8 mouse cellular contexts compared by ENCODE assay signal in genomic region chr7:43490182-43490584, GRCm38 (mm10). TPM values are rescaled to one million over a fixed set of nuclear protein-coding genes. Genes with fewer than 3 reads are reported as not detected.
DNase-seq lines count a peak whose midpoint lies in the region; ATAC-seq lines count a peak whose summit lies in the region.

No protein-coding gene starts in this region.

- H3K9me3 ChIP-seq in kidney, embryonic 15.5 days (replicated peaks) = no peaks in the 10 kb centered on the region
- no peaks in the 10 kb centered on the region for H3K9me3 ChIP-seq in forebrain, embryonic 14.5 days (replicated peaks; ENCODE audit: control insufficient read depth, low read length)
- no peaks in the 10 kb centered on the region for H3K9me3 ChIP-seq in neural tube, embryonic 14.5 days (ENCODE audit: control insufficient read depth, low read length)

- H3K4me2 ChIP-seq in kidney, embryonic 15.5 days = peak overlapping the region; percentile 81
- H3K4me2 ChIP-seq in forebrain, embryonic 14.5 days (ENCODE audit: low read length) = peak overlapping the region; percentile 74
- H3K4me2 ChIP-seq in neural tube, embryonic 14.5 days (ENCODE audit: low read depth, low read length) = peak overlapping the region; percentile 66

- no peak for DNase-seq in kidney, adult 8-10 months
- DNase-seq in cerebellum, adult 11 months = peak; percentile 87
- DNase-seq in forebrain, embryonic 14.5 days (ENCODE audit: low spot score) = peak; percentile 84
- peak; percentile 31 for DNase-seq in heart, postnatal 4 days
- peak; percentile 70 to 79 for DNase-seq in left cerebral cortex, postnatal 36 days (ENCODE audit: low spot score in 2 of 2)
- DNase-seq in thymus, postnatal 0 days (ENCODE audit: low spot score) = no peak

- no peaks in the 10 kb centered on the region for H3K36me3 ChIP-seq in kidney, embryonic 15.5 days
- no peaks in the 10 kb centered on the region for H3K36me3 ChIP-seq in forebrain, embryonic 14.5 days (ENCODE audit: control insufficient read depth, insufficient read depth, low read length)
- no peaks in the 10 kb centered on the region for H3K36me3 ChIP-seq in neural tube, embryonic 14.5 days (ENCODE audit: control insufficient read depth, insufficient read depth, low read length)

- 2% methylated on average over 12 of the region's 13 CpGs for WGBS in kidney, embryonic 15.5 days
- 0% methylated on average over 7 of the region's 13 CpGs for WGBS in forebrain, embryonic 14.5 days
- 1% methylated on average over 9 of the region's 13 CpGs for WGBS in neural tube, embryonic 14.5 days

- peaks cover 17% of the 10 kb centered on the region for H3K4me1 ChIP-seq in kidney, embryonic 15.5 days
- H3K4me1 ChIP-seq in forebrain, embryonic 14.5 days (ENCODE audit: control insufficient read depth, insufficient read depth, low read length) = peaks cover 9% of the 10 kb centered on the region; the same call in 1 of the 2 replicates
- H3K4me1 ChIP-seq in neural tube, embryonic 14.5 days (ENCODE audit: control insufficient read depth, insufficient read depth, low read length) = peaks cover 6% of the 10 kb centered on the region; the same call in 1 of the 2 replicates

- intact Hi-C loops in left cerebral cortex, postnatal 36 days (cut with DNase I) = no loop called here

- peak overlapping the region; percentile 47 for H3K4me3 ChIP-seq in kidney, embryonic 15.5 days (replicated peaks)
- H3K4me3 ChIP-seq in forebrain, embryonic 14.5 days (ENCODE audit: low read depth, low read length) = peak overlapping the region; percentile 64
- peak overlapping the region; percentile 59 for H3K4me3 ChIP-seq in neural tube, embryonic 14.5 days (ENCODE audit: low read depth, low read length)

- H3K27ac ChIP-seq in kidney, embryonic 15.5 days = no peak overlapping the region
- peak overlapping the region; percentile 84 for H3K27ac ChIP-seq in forebrain, embryonic 14.5 days (ENCODE audit: low read depth, low read length)
- H3K27ac ChIP-seq in neural tube, embryonic 14.5 days (ENCODE audit: low read depth, low read length) = peak overlapping the region; percentile 85

- H3K27me3 ChIP-seq in kidney, embryonic 15.5 days = peaks cover 41% of the 10 kb centered on the region
- H3K27me3 ChIP-seq in forebrain, embryonic 14.5 days (replicated peaks; ENCODE audit: control insufficient read depth, insufficient read depth, low read length) = no peaks in the 10 kb centered on the region
- no peaks in the 10 kb centered on the region for H3K27me3 ChIP-seq in neural tube, embryonic 14.5 days (ENCODE audit: control insufficient read depth, insufficient read depth, low read length)

- peak overlapping the region; percentile 48 for H3K9ac ChIP-seq in kidney, embryonic 15.5 days
- peak overlapping the region; percentile 94 for H3K9ac ChIP-seq in forebrain, embryonic 14.5 days (ENCODE audit: low read length)
- H3K9ac ChIP-seq in neural tube, embryonic 14.5 days (replicated peaks; ENCODE audit: low read depth, low read length) = peak overlapping the region; percentile 95

- peak; percentile 87 for ATAC-seq in kidney, embryonic 15.5 days (replicated peaks; ENCODE audit: low FRiP score)
- ATAC-seq in forebrain, embryonic 14.5 days = peak; percentile 89
- peak; percentile 89 for ATAC-seq in neural tube, embryonic 14.5 days (ENCODE audit: low read depth)

RNA-seq across cellular contexts. Expression of gene Iglon5, which starts 0.3 kb away (rescaled TPM):
- 0.40 and 0.45 TPM in 2 replicates for polyA plus RNA-seq in kidney, embryonic 15.5 days (2015; fragmentation: Nextera tagmentation; extraction: Ambion mirVana)
- polyA plus RNA-seq in forebrain, embryonic 14.5 days (2014; fragmentation: Nextera tagmentation; extraction: Ambion mirVana) = 4.6 and 5.1 TPM in 2 replicates
- total RNA-seq in heart, postnatal 4 days (2021) = under 1 TPM; 0.29 TPM
- 10 to 100 TPM; 27.3 to 28.1 TPM for total RNA-seq in left cerebral cortex, postnatal 36 days (2021)
- polyA plus RNA-seq in neural tube, embryonic 14.5 days (2014; fragmentation: Nextera tagmentation; extraction: Ambion mirVana) = 9.8 and 14.6 TPM in 2 replicates
- polyA plus RNA-seq in thymus, postnatal 0 days (2015; fragmentation: Nextera tagmentation; extraction: Ambion mirVana) = not detected in 2 replicates

RNA-seq across cellular contexts. Expression of gene 4931406B18Rik, which starts 15.6 kb away (rescaled TPM):
- not detected in 2 replicates for polyA plus RNA-seq in kidney, embryonic 15.5 days (2015; fragmentation: Nextera tagmentation; extraction: Ambion mirVana)
- not detected in 2 replicates for polyA plus RNA-seq in forebrain, embryonic 14.5 days (2014; fragmentation: Nextera tagmentation; extraction: Ambion mirVana)
- not detected for total RNA-seq in heart, postnatal 4 days (2021)
- not detected for total RNA-seq in left cerebral cortex, postnatal 36 days (2021)
- polyA plus RNA-seq in neural tube, embryonic 14.5 days (2014; fragmentation: Nextera tagmentation; extraction: Ambion mirVana) = 0.05 TPM in 1 of 2 replicates, not detected in the other
- not detected in 2 replicates for polyA plus RNA-seq in thymus, postnatal 0 days (2015; fragmentation: Nextera tagmentation; extraction: Ambion mirVana)

RNA-seq across cellular contexts. Expression of gene Vsig10l, which starts 27.2 kb away (rescaled TPM):
- polyA plus RNA-seq in kidney, embryonic 15.5 days (2015; fragmentation: Nextera tagmentation; extraction: Ambion mirVana) = 4.6 and 5.4 TPM in 2 replicates
- polyA plus RNA-seq in forebrain, embryonic 14.5 days (2014; fragmentation: Nextera tagmentation; extraction: Ambion mirVana) = 3.2 and 6.5 TPM in 2 replicates
- total RNA-seq in heart, postnatal 4 days (2021) = 1 to 10 TPM; 4.1 to 6.3 TPM
- 1 to 10 TPM; 2.2 to 2.6 TPM for total RNA-seq in left cerebral cortex, postnatal 36 days (2021)
- 13.6 and 15.4 TPM in 2 replicates for polyA plus RNA-seq in neural tube, embryonic 14.5 days (2014; fragmentation: Nextera tagmentation; extraction: Ambion mirVana)
- 1.5 TPM in 2 replicates for polyA plus RNA-seq in thymus, postnatal 0 days (2015; fragmentation: Nextera tagmentation; extraction: Ambion mirVana)

RNA-seq across cellular contexts. Expression of gene Gm45233, which starts 46.3 kb away (rescaled TPM):
- 0.35 and 0.66 TPM in 2 replicates for polyA plus RNA-seq in kidney, embryonic 15.5 days (2015; fragmentation: Nextera tagmentation; extraction: Ambion mirVana)
- not detected in 2 replicates for polyA plus RNA-seq in forebrain, embryonic 14.5 days (2014; fragmentation: Nextera tagmentation; extraction: Ambion mirVana)
- total RNA-seq in heart, postnatal 4 days (2021) = 1 to 10 TPM; 2.9 to 3.0 TPM
- 1 to 10 TPM in 1 of 2 experiments, not detected in 1; 1.7 TPM for total RNA-seq in left cerebral cortex, postnatal 36 days (2021)
- 0.27 and 0.41 TPM in 2 replicates for polyA plus RNA-seq in neural tube, embryonic 14.5 days (2014; fragmentation: Nextera tagmentation; extraction: Ambion mirVana)
- 0.17 TPM in 1 of 2 replicates, not detected in the other for polyA plus RNA-seq in thymus, postnatal 0 days (2015; fragmentation: Nextera tagmentation; extraction: Ambion mirVana)

RNA-seq across cellular contexts. Expression of gene Etfb, which starts 46.3 kb away (rescaled TPM):
- 348 and 355 TPM in 2 replicates for polyA plus RNA-seq in kidney, embryonic 15.5 days (2015; fragmentation: Nextera tagmentation; extraction: Ambion mirVana)
- polyA plus RNA-seq in forebrain, embryonic 14.5 days (2014; fragmentation: Nextera tagmentation; extraction: Ambion mirVana) = 156 and 182 TPM in 2 replicates
- 100 to 1,000 TPM; 882 to 955 TPM for total RNA-seq in heart, postnatal 4 days (2021)
- total RNA-seq in left cerebral cortex, postnatal 36 days (2021) = 10 to 100 TPM; 50.8 to 60.6 TPM
- 107 and 129 TPM in 2 replicates for polyA plus RNA-seq in neural tube, embryonic 14.5 days (2014; fragmentation: Nextera tagmentation; extraction: Ambion mirVana)
- polyA plus RNA-seq in thymus, postnatal 0 days (2015; fragmentation: Nextera tagmentation; extraction: Ambion mirVana) = 232 and 257 TPM in 2 replicates

Comparison
In these comparisons a context has a peak if more than half of its experiments do, and no peak if none do; other contexts are left out.
1. DNase-seq: peak in cerebellum, adult 11 months (single experiment), forebrain, embryonic 14.5 days (single experiment), heart, postnatal 4 days (single experiment) and left cerebral cortex, postnatal 36 days (2 of 2); none in kidney, adult 8-10 months (0 of 2) and thymus, postnatal 0 days (single experiment).
2. Peak in every context shown above with its lines, with median percentiles within 50 percentile points of each other: ATAC-seq, H3K4me2 ChIP-seq, H3K4me3 ChIP-seq and H3K9ac ChIP-seq.